Mouse (Mus musculus): ENCODE results near the gene Ccnt1.
"Not testable (repeated sequence)": the region's sequence is repeated elsewhere in the genome, so short reads cannot be mapped to it uniquely, and the experiment has no call there.

Ccnt1 gene

GRCm38 (mm10) chr15:98594193-98594592 is 23.5 kb upstream of the Ccnt1 start:
- no peak for DNase-seq

DNA sequence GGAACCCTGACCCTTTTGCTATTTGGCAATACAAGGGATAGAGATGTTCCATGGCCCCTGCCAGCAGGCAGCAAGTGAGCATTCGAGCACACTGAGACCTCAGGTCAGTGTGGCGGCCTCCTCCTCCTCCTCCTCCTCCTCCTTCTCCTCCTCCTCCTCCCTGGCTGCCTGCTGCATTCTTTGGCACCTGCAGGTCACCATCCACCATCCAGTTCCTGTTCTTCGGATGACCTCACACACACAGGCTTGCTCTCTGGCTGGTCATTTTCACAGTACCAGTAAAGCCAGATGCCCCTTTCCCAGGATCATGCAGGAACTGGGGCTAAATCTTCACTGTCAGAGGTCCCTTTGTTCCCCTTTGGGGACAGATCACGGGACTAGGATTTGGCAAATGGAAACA is 20.7 kb upstream of the Ccnt1 start:
- DNase-seq = no peak

DNA sequence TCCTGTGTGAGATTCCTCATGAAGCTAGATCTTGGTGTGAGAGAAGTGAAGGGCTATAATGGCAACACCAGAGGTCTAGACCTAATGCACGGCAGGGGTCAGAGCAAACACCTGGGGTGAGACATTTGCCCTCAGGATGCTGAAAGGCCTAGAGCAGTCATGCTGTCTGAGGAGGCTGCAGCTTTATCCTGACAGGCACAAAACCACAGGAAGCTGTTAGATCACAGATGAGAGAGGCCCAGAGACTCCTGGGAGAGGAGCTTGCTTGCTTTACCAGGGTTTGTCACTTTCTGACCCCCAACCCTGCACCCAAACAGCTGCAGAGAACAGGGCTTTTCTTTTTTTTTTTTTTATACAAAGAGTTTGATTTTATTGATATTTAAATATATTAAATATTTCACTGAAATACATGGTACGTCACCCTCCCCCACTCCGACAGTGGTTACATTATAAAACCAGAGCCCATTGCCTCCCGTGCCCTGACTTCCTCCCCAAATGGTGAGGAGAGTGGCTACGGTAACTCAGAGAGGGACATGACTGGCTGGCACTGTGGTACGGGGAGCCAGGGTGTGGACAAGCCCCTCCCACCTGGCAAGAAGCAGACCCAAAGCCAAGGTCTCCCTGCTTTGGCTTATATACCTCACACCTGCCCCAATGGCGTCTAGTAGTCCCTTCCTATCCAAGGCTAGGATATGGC is 19.1 kb upstream of the Ccnt1 start:
- no peak for DNase-seq

GRCm38 (mm10) chr15:98587751-98588150 is 17.0 kb upstream of the Ccnt1 start:
- DNase-seq = no peak

DNA sequence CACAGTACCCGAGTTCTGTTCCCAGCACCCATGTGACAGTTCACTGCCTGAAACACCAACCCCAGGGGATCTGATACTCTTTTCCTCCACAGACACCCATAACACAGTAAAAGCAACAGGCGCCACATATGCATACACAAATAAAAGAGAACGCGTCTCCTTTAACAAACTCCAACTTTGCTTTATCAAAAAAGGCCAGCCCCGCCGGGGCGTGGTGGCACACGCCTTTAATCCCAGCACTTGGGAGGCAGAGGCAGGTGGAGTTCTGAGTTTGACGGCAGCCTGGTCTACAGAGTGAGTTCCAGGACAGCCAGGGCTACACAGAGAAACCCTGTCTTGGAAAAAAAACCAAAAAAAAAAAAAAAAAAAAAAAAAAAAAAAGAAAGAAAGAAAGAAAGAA is 15.4 kb upstream of the Ccnt1 start:
- not testable (repeated sequence) for DNase-seq

GRCm38 (mm10) chr15:98585421-98585820 is 14.7 kb upstream of the Ccnt1 start:
- DNase-seq = no peak

DNA sequence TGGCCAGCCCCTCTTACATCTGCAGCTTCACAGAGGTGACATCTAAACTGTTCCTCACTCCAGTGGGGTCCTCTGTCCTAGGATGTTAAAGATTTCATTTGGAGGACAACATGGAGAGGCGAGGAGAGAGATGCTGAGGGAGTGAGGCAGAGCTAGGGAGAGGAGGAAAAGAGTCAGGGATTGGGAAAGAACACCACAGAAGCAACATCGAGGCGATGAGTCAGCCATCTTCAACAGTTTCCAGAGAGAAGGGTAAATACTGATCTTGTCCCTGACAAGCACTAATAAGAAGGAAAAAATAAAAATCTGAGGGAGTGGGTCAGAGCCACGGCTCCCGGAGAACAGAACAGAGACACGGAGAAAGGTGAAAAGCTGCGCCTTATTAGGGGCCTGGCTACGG is 12.3 kb upstream of the Ccnt1 start:
- no peak for DNase-seq

GRCm38 (mm10) chr15:98582410-98582809 is 11.7 kb upstream of the Ccnt1 start:
- DNase-seq = no peak

DNA sequence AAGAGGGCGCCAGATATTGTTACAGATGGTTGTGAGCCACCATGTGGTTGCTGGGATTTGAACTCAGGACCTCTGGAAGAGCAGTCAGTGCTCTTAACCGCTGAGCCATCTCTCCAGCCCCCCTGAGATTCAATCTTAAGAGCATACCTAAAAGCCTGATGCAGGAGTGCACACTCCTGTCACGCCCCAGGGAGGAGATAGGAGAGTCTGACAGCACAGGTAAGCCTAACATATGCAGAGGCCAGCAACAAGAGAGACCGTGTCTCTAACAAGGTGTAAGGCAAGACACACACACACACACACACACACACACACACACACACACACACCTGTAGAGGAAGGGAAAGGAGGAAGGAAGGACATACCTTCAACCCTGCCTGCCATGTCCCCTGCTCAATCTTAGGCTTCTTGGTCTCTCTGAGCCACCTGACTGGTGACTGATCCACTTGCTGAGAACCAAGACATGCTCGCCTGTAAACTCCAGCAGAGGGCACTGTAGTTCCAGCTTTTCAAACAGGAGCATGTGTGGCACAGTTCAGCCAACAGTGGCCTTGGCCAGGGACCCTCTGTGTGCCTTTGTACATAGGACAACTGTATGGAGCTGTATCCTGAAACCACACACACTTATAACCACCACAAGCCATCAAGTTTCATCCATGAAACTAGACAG is 9.2 kb upstream of the Ccnt1 start:
- DNase-seq = peak; percentile 61

GRCm38 (mm10) chr15:98579310-98579709 is 8.6 kb upstream of the Ccnt1 start:
- DNase-seq = no peak

DNA sequence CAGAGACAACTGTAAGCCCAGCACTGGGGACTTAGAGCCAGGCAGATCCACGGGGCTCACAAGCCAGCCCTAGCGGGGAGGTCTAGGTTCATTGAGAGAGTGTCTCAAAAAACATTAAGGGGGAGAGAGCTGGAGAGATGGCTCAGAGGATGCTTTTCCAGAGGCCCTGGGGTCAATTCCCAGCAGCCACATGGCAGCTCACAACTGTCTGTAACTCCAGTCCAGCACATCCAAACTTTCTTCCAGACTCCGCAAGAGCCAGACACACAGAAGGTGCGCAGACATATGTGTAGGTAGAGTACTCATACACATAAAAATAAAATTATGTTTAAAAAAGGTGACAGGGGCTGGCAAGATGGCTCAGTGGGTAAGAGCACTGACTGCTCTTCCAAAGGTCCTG is 2.6 kb upstream of the Ccnt1 start:
- DNase-seq = no peak

DNA sequence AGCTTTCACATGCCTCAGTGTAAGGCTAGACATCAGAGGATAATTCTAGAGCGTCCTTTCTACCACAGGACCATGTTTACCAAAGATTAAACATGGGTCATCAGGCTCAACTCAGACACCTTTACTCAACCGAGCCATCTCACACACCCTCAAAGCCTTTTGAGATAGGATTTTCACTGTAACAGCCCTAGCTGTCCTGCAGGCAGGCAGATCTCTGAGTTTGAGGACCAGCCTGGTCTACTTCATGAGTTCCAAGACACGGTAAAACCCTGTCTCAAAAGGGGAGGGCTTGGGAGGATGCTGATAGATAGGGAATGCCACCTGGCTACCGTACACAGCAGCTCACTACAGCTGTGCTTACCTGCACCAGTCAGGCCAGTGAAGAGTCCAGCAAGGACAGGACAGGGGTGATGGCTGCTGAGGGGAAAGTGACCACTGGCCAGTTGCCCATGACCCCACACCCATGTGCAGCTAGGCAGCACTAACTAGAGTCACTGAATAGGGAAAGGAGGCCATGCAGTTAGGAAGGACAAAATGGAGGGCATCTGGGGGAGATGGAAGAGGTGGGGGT is 843 bp downstream of the Ccnt1 start:
- peak; percentile 36 for DNase-seq

DNA sequence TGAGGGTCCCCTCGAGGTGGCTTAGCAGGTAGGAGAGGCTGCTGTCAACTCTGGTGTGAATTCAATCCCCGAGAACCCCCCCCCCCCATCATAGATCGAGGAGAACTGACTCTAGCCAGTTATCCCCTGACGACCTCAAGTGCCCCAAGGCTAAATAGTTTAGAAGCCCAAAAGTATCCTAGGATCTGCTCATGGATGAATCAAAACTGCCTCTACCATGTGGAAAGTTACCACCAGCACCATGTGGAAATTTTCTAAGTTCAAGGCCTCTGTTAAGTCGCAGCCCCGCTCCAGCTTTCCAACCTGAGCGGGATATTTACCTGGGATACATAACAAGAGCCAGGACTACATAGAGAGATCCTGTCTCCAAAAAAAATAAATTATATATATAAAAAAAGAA is 1.5 kb downstream of the Ccnt1 start:
- DNase-seq = no peak

DNA sequence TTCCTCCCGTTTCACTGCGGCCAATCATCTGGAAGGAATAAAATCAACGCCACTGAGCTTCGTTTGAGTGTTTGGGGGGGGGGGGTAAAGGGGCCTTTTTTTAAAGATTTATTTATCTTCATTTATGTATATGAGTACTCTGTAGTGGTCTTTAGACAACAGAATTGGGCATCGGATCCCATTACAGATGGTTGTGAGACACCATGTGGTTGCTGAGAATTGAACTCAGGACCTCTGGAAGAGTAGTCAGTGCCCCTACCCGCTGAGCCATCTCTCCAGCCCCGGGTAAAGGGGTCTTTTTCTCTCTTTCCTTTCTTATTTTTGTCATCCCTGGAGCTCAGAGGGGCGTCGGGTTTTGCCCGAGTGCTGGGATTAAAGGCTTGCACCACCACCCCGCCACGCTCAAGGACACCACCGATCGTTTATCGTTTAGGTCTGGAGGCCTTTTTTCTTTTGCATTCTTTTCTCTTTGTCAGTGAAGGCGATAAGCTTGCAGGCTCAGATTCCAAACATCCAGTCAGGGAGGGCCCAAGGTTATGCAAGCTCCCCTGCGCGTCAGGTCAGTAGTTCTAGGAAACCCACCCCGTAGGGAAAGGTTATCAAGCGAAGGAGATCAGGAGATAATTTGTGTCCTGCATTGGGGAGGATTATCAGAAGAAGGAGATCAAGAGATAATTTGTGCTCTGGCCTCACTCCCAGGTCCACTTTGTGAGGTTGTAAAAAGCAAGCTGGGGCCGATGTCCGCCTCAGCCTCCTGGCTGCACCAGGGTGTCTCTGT is 2.3 kb downstream of the Ccnt1 start:
- DNase-seq = peak; percentile 45

GRCm38 (mm10) chr15:98567278-98568134 is 3.2 kb downstream of the Ccnt1 start:
- DNase-seq = peak; percentile 100

DNA sequence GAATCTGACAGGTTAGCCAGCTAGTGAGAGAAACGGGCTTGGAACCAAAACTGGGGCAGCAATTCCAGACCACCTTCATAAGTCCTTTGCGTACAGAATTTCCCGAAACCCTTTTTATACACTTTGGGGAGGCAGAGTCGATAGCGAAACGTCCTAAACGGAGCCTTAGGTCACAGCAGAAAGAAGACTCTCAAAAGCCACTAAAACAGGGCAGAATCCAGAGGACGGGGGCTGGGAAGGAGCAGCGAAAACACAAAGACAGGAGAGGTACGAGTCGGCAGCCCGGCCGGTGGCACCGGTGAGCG is 3.8 kb downstream of the Ccnt1 start:
- no peak for DNase-seq

- no peak for DNase-seq
These were observed 13.5 kb downstream of the Ccnt1 start for GRCm38 (mm10) chr15:98557186-98557585.

DNA sequence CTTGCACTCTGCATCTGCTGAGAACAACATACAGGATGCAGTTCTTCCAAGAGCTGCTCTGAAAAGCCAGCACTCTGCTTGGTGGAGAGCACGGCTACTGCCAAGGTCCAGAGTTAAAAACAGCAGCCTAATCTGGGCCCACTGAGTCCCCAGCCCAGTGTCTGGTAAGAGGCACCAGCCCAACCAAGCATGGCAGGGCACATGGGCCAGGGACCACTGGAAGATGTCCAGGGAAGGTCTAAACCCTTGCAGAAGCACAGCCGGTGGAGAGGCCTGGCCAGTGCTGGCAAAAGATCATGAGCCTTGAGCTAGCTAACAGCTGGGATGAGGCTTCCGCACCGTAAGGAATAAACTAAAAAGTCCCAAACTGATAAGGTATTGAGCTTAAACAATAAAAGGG is 14.8 kb downstream of the Ccnt1 start:
- DNase-seq = no peak

GRCm38 (mm10) chr15:98552758-98553157 is 18.0 kb downstream of the Ccnt1 start:
- no peak for DNase-seq

GRCm38 (mm10) chr15:98546843-98547242 is 23.9 kb downstream of the Ccnt1 start:
- no peak for DNase-seq

- no peak for DNase-seq
These were observed 25.6 kb downstream of the Ccnt1 start for GRCm38 (mm10) chr15:98545151-98545550.

DNA sequence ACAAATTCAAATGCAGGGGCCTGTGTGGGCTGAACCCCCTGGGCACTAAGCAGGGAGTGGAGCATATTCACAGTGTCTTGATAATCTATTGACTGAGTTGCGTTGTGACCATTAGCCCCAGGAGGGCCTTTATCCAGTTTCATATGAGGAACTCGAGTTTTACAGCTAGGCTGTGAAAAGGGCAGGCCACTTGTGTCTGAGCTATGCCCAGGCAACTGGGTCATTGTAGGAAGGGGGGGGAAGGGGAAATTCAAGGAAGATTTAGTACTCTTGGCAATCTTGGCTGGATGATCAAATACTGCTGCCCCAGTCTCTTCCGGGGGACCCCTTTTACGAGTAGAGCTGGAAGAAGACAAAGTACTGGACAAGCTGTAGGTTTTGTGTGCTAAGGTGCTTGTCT is 27.4 kb downstream of the Ccnt1 start:
- no peak for DNase-seq

GRCm38 (mm10) chr15:98541064-98541463 is 29.7 kb downstream of the Ccnt1 start:
- DNase-seq = no peak
